Mouse (Mus musculus): ENCODE data around the gene Dock10. TPM values are rescaled to one million over a fixed set of nuclear protein-coding genes. Genes with fewer than 3 reads are reported as not detected.

Gene Dock10
- polyA plus RNA-seq, 1 experiment from 2014 or later, result 5.5 TPM

GRCm38 (mm10) chr1:80512210-80512948 is 245.9 kb downstream of the Dock10 start:
- H3K9ac ChIP-seq (replicated peaks; ENCODE audit: low read length), result no peak overlapping the region
- H3K36me3 ChIP-seq (replicated peaks; ENCODE audit: control insufficient read depth, insufficient read depth, low read depth, low read length), result no peaks in the 10 kb centered on the region
- no peak overlapping the region for H3K27ac ChIP-seq (replicated peaks; ENCODE audit: low read depth, low read length)
- H3K4me3 ChIP-seq (ENCODE audit: low read depth, low read length), result no peak overlapping the region
- H3K9me3 ChIP-seq (replicated peaks; ENCODE audit: control insufficient read depth, low read length), result no peaks in the 10 kb centered on the region
- ATAC-seq (replicated peaks; ENCODE audit: insufficient number of reproducible peaks, low FRiP score, low TSS enrichment, low read depth) (no peak), DNase-seq (ENCODE audit: low spot score) (peak; percentile 41)
- H3K4me2 ChIP-seq (ENCODE audit: low read depth, low read length), result no peak overlapping the region
- WGBS, result 61% methylated on average over 8 of the region's 8 CpGs
- no peaks in the 10 kb centered on the region for H3K4me1 ChIP-seq (ENCODE audit: control insufficient read depth, insufficient read depth, low read length)
- no peaks in the 10 kb centered on the region for H3K27me3 ChIP-seq (ENCODE audit: control insufficient read depth, insufficient read depth, low read length)

- no peaks in the 10 kb centered on the region for H3K27me3 ChIP-seq (ENCODE audit: control insufficient read depth, insufficient read depth, low read length)
- no peaks in the 10 kb centered on the region for H3K36me3 ChIP-seq (replicated peaks; ENCODE audit: control insufficient read depth, insufficient read depth, low read depth, low read length)
- H3K4me1 ChIP-seq (ENCODE audit: control insufficient read depth, insufficient read depth, low read length), result no peaks in the 10 kb centered on the region
- ATAC-seq (replicated peaks; ENCODE audit: insufficient number of reproducible peaks, low FRiP score, low TSS enrichment, low read depth), result no peak
- no peak overlapping the region for H3K4me3 ChIP-seq (ENCODE audit: low read depth, low read length)
- 81% methylated on average over 2 of the region's 2 CpGs for WGBS
- no peak overlapping the region for H3K4me2 ChIP-seq (ENCODE audit: low read depth, low read length)
- DNase-seq (ENCODE audit: low spot score), result peak; percentile 14
- no peak overlapping the region for H3K9ac ChIP-seq (replicated peaks; ENCODE audit: low read length)
- H3K27ac ChIP-seq (replicated peaks; ENCODE audit: low read depth, low read length), result no peak overlapping the region
- no peaks in the 10 kb centered on the region for H3K9me3 ChIP-seq (replicated peaks; ENCODE audit: control insufficient read depth, low read length)
Measured at GRCm38 (mm10) chr1:80504757-80505156, 253.6 kb downstream of the Dock10 start.

DNA sequence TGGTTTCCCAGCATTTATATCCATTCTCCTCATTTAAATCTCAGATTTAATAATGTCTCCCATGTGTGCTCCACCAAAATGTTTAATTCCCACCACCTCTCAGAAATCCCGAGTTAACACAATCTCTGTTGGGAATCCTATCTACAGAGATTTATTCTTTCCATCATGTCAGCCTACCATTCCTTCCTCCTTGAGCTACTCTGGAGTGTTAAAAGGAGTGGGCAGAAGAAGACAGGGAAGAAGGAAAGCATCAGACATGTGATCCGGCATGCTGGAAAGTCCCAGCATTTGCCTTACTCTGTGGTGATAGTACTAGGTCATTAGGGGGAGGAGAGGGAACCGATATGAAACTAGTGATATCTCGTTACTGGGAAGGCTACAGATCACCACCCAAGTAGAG is 254.2 kb downstream of the Dock10 start:
- Histone ChIP-seq H3K27me3 (ENCODE audit: control insufficient read depth, insufficient read depth, low read length) (no peaks in the 10 kb centered on the region), H3K4me1 (ENCODE audit: control insufficient read depth, insufficient read depth, low read length) (no peaks in the 10 kb centered on the region), H3K9me3 (replicated peaks; ENCODE audit: control insufficient read depth, low read length) (no peaks in the 10 kb centered on the region), H3K27ac (replicated peaks; ENCODE audit: low read depth, low read length) (no peak overlapping the region), H3K36me3 (replicated peaks; ENCODE audit: control insufficient read depth, insufficient read depth, low read depth, low read length) (no peaks in the 10 kb centered on the region), H3K4me2 (ENCODE audit: low read depth, low read length) (no peak overlapping the region), H3K4me3 (ENCODE audit: low read depth, low read length) (no peak overlapping the region), H3K9ac (replicated peaks; ENCODE audit: low read length) (no peak overlapping the region)
- DNase-seq (ENCODE audit: low spot score) (no peak), ATAC-seq (replicated peaks; ENCODE audit: insufficient number of reproducible peaks, low FRiP score, low TSS enrichment, low read depth) (no peak)
- 89% methylated on average over 4 of the region's 4 CpGs for WGBS

DNA sequence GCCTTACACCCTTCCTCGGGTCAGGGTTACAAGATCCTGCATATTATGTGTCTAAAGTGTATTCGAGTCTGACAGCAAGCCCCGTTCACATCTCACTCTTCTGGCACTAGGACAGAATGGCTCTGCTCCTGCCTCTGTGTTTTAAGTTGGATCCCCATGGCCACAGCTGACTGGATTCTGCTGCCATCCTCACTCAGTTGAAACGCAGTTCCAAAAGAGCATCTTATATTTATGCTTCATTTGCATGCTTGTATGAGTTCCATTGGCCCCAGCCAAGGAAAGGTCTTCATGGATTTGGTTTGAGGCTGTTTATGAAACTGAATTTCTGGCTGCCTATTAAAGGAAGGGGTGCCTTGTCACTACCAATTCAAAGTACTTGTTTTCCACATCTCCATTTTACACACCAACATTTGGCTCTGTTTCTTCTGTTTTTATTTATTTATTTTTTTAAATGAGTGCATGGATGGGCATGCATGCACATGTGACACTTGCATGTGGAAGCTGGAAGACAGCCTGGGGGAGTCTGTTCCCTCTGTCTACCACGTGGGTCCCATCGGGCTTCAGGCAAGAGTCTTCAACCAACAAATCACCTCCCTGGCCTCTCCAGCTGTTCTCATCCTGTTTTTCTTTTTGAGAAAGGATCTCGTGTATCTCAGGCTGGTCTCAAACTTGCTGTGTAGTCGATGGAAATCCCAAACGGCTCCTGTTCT is 255.7 kb downstream of the Dock10 start:
- H3K4me3 ChIP-seq (ENCODE audit: low read depth, low read length), result no peak overlapping the region
- 82% methylated on average over 9 of the region's 9 CpGs for WGBS
- H3K36me3 ChIP-seq (replicated peaks; ENCODE audit: control insufficient read depth, insufficient read depth, low read depth, low read length), result no peaks in the 10 kb centered on the region
- H3K9me3 ChIP-seq (replicated peaks; ENCODE audit: control insufficient read depth, low read length), result no peaks in the 10 kb centered on the region
- no peak overlapping the region for H3K9ac ChIP-seq (replicated peaks; ENCODE audit: low read length)
- ATAC-seq (replicated peaks; ENCODE audit: insufficient number of reproducible peaks, low FRiP score, low TSS enrichment, low read depth) (no peak), DNase-seq (ENCODE audit: low spot score) (no peak)
- H3K4me2 ChIP-seq (ENCODE audit: low read depth, low read length), result no peak overlapping the region
- no peaks in the 10 kb centered on the region for H3K27me3 ChIP-seq (ENCODE audit: control insufficient read depth, insufficient read depth, low read length)
- H3K27ac ChIP-seq (replicated peaks; ENCODE audit: low read depth, low read length), result no peak overlapping the region
- H3K4me1 ChIP-seq (ENCODE audit: control insufficient read depth, insufficient read depth, low read length), result no peaks in the 10 kb centered on the region

DNA sequence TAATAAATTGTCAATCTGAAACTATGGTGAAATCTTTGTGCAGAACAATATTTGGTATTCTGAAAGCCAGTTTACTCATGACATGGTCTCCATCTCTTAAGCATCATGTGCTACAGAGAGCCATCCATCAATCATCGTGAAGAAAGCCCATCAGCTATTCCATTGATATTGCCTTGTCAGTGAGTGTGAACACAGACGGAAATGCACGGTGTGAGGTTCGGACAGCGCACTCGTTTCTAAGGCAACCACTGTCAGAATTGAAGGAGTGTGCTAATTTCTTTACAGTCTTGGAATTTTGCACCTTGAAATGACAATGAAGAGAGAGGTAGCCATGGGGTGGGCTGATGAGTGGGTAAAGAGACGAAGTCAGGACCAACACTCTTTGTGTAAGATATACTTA is 259.1 kb downstream of the Dock10 start:
- H3K4me3 ChIP-seq (ENCODE audit: low read depth, low read length), result no peak overlapping the region
- DNase-seq (ENCODE audit: low spot score) (no peak), ATAC-seq (replicated peaks; ENCODE audit: insufficient number of reproducible peaks, low FRiP score, low TSS enrichment, low read depth) (no peak)
- H3K4me1 ChIP-seq (ENCODE audit: control insufficient read depth, insufficient read depth, low read length), result no peaks in the 10 kb centered on the region
- no peaks in the 10 kb centered on the region for H3K27me3 ChIP-seq (ENCODE audit: control insufficient read depth, insufficient read depth, low read length)
- WGBS, result 83% methylated on average over 7 of the region's 7 CpGs
- H3K27ac ChIP-seq (replicated peaks; ENCODE audit: low read depth, low read length), result no peak overlapping the region
- no peaks in the 10 kb centered on the region for H3K36me3 ChIP-seq (replicated peaks; ENCODE audit: control insufficient read depth, insufficient read depth, low read depth, low read length)
- no peaks in the 10 kb centered on the region for H3K9me3 ChIP-seq (replicated peaks; ENCODE audit: control insufficient read depth, low read length)
- H3K9ac ChIP-seq (replicated peaks; ENCODE audit: low read length), result no peak overlapping the region
- no peak overlapping the region for H3K4me2 ChIP-seq (ENCODE audit: low read depth, low read length)

- Histone ChIP-seq H3K36me3 (replicated peaks; ENCODE audit: control insufficient read depth, insufficient read depth, low read depth, low read length) (no peaks in the 10 kb centered on the region), H3K4me3 (ENCODE audit: low read depth, low read length) (no peak overlapping the region), H3K27me3 (ENCODE audit: control insufficient read depth, insufficient read depth, low read length) (no peaks in the 10 kb centered on the region), H3K9ac (replicated peaks; ENCODE audit: low read length) (no peak overlapping the region), H3K4me2 (ENCODE audit: low read depth, low read length) (no peak overlapping the region), H3K9me3 (replicated peaks; ENCODE audit: control insufficient read depth, low read length) (no peaks in the 10 kb centered on the region), H3K4me1 (ENCODE audit: control insufficient read depth, insufficient read depth, low read length) (no peaks in the 10 kb centered on the region), H3K27ac (replicated peaks; ENCODE audit: low read depth, low read length) (no peak overlapping the region)
- WGBS, result 73% methylated on average over 4 of the region's 4 CpGs
- ATAC-seq (replicated peaks; ENCODE audit: insufficient number of reproducible peaks, low FRiP score, low TSS enrichment, low read depth) (no peak), DNase-seq (ENCODE audit: low spot score) (no peak)
Measured at GRCm38 (mm10) chr1:80496360-80496759, 262.0 kb downstream of the Dock10 start.

DNA sequence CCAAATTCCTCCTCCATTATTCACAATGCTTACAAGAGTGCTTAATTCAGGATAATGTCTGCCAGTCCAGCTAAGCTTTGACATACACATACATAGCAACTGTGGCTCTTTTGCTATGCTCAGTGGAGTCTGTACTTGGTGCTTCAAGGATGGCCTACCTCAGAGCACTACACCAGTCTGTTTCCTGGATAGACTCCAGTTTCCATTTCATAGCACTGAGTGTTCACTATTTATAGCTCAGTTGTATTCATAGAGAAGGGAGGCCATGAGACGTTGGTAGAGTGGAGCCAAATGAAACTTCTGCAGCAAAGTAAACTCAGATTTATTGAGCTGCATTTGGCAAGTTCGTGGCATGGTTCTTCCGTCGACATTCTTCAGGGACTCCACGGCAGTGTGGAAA is 274.9 kb downstream of the Dock10 start:
- Histone ChIP-seq H3K27ac (replicated peaks; ENCODE audit: low read depth, low read length) (no peak overlapping the region), H3K9ac (replicated peaks; ENCODE audit: low read length) (no peak overlapping the region), H3K4me2 (ENCODE audit: low read depth, low read length) (no peak overlapping the region), H3K36me3 (replicated peaks; ENCODE audit: control insufficient read depth, insufficient read depth, low read depth, low read length) (no peaks in the 10 kb centered on the region), H3K4me3 (ENCODE audit: low read depth, low read length) (no peak overlapping the region), H3K4me1 (ENCODE audit: control insufficient read depth, insufficient read depth, low read length) (no peaks in the 10 kb centered on the region), H3K27me3 (ENCODE audit: control insufficient read depth, insufficient read depth, low read length) (no peaks in the 10 kb centered on the region), H3K9me3 (replicated peaks; ENCODE audit: control insufficient read depth, low read length) (no peaks in the 10 kb centered on the region)
- 88% methylated on average over 5 of the region's 5 CpGs for WGBS
- ATAC-seq (replicated peaks; ENCODE audit: insufficient number of reproducible peaks, low FRiP score, low TSS enrichment, low read depth) (no peak), DNase-seq (ENCODE audit: low spot score) (no peak)

DNA sequence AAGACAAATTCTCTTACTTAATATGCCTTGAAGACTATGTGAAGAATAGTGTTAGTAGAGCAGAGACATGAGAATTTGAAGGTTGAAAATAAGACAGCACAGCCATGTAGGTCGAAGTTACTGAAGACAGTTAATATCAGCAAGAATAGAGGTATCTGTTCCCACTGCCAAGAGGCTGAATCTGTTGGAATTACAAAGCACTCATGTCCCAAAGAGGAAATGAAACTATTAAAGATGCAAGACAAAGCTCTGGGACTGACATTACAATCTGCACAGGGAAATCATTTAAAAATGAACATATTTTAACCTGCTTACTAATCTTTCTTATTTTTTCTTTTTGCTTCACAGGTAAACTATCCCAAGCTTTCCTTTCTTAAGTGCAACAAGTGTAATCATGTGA is 283.4 kb downstream of the Dock10 start:
- DNase-seq (ENCODE audit: low spot score) (no peak), ATAC-seq (replicated peaks; ENCODE audit: insufficient number of reproducible peaks, low FRiP score, low TSS enrichment, low read depth) (no peak)
- 73% methylated on average over 1 of the region's 1 CpGs for WGBS

More for the DNA sequence above, 283.4 kb downstream of the Dock10 start:
- H3K36me3 ChIP-seq (replicated peaks; ENCODE audit: control insufficient read depth, insufficient read depth, low read depth, low read length), result no peaks in the 10 kb centered on the region
- no peak overlapping the region for H3K4me3 ChIP-seq (ENCODE audit: low read depth, low read length)
- H3K4me1 ChIP-seq (ENCODE audit: control insufficient read depth, insufficient read depth, low read length), result no peaks in the 10 kb centered on the region
- no peaks in the 10 kb centered on the region for H3K9me3 ChIP-seq (replicated peaks; ENCODE audit: control insufficient read depth, low read length)
- no peaks in the 10 kb centered on the region for H3K27me3 ChIP-seq (ENCODE audit: control insufficient read depth, insufficient read depth, low read length)
- H3K4me2 ChIP-seq (ENCODE audit: low read depth, low read length), result no peak overlapping the region
- H3K9ac ChIP-seq (replicated peaks; ENCODE audit: low read length), result no peak overlapping the region
- no peak overlapping the region for H3K27ac ChIP-seq (replicated peaks; ENCODE audit: low read depth, low read length)
